Mouse (Mus musculus) ES-CJ7 (cell line): ENCODE results near the gene Mctp2.

Experiments used
- DNase-seq: peaks from one replicate; pipeline ENCODE4 v3.0.0; 2011; ENCODE audit warnings: low read depth, low spot score

Mctp2 gene

DNA sequence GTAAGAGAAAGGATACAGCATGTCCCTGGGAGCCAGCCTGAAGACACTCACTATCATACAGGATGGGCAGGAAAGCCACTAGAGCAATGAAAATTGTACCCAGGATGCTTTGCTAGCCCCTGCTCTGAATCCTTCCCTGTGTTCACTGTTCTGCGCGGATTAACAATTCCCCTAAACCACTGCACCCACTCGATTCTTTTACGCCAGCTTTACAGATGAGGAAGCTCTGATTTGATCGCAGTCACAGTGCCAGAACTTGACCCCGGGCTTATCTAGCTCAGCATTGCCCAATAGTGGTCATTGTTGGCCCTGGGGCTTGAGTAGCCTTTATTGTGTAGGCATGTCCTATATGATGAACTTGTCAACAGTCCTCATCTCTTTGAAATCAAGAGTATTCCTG, 34.9 kb downstream of the Mctp2 start:
- DNase-seq = no peak

DNA sequence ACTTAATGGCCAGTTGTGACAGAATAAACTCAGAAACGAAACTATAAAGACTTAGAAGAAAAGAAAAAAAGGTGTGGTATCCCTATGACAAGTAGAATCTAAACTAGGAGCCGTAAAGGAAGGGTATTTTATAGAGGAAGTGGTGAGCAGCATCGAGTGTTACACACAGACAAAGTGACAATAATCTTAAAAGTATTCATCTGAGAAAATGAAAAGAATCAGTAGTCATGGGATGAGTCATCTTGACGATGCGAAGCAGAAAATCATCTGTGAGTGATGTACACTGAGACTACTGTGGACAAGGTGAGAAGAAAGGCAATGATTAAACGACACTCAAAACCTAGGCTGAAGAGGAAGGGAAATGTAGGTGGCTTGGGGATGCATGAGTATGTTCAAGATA, 36.4 kb downstream of the Mctp2 start:
- DNase-seq = no peak

DNA sequence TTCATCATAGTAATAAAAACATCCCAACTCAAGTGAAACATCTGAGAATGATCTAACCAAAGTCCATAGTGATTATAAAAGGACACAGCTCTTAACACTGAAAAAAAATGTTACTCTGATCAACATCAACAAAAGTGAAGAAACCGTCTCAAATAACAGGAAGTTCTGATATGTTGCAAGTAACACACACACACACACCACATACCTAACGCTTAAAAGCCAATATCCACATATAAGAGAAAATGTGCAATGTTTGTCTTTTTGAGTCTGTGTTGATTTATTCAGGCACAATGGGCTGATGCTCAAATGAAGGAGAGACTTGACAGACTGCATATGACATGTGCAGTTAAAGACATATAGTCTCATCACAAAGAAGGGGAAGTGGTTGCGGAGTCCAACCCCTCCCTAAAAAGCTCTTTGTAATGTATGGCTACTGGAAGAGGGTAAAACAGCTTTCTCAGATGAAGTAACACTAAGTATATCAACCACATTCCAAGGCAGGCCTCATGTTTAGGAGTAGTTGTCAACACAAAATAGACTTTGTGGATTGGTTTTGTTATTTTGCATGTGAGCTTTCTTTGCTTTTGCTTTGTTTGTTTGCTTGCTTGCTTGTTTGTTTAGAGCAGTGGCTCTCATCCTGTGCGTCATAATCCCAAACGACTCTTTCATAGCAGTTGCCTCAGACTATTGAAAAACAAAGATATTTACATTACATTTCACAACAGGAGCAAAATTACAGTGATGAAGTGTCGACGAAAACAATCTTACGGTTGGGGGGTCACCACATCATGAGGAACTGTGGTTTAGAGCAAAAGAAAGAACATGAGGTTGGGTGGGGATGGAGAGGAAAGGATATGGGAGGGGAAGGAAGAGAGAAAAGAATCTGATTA, 45.4 kb downstream of the Mctp2 start:
- DNase-seq = no peak

DNA sequence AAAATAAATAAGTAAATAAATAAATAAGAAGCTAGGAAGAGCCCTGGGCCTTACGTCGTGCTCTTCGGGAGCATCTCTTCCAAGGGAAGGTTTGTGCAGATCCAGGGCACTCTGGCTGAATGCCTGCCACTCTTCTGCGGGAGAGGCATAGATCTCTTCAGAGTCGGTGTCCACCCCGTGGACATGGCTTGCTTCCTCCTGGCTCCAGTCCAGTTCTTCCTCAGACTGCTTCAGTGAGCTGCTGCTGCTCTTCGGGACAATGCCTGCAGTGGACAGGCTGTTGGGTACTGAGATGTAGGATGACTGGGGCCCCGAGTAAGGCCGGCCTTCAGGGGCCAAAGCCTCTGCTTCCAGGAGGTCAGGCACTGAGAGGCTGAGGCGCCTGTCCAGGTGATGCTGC, 47.4 kb downstream of the Mctp2 start:
- DNase-seq = no peak

DNA sequence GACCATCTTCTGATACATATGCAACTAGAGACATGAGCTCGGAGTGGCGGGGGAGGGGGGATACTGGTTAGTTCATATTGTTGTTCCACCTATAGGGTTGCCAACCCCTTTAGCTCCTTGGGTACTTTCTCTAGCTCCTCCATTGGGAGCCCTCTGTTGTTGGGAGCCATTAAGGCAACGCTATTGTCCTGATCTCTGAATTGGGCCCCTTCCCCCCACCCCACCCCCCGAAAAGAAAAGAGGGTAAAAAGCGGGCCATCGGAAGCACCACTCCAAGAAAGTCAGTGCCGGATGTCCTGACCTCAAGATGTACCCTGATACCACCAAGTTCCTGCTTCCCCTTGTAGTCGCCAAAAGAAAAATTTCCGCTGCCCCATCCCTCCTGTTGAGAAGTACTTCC, 56.1 kb downstream of the Mctp2 start:
- peak; percentile 23 for DNase-seq

DNA sequence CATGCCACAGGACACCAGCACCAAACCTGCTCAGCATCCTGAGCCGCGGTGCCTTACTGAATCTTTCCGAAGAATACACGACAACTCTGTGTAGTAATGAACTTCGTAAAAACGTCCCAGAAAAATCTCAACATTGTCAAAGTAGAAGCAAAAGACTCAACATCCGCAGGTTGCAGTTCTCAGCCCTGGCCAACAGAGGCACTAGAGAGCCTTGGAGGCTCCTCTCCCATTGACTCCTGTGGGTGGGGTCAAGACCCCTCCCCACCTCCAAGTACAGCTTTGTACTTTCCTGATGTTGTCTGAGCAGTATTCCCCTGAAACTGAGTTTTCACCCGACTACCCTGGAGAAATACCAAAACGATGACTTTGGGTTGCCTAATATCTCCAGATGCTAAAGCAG, 65.1 kb downstream of the Mctp2 start:
- peak; percentile 67 for DNase-seq

DNA sequence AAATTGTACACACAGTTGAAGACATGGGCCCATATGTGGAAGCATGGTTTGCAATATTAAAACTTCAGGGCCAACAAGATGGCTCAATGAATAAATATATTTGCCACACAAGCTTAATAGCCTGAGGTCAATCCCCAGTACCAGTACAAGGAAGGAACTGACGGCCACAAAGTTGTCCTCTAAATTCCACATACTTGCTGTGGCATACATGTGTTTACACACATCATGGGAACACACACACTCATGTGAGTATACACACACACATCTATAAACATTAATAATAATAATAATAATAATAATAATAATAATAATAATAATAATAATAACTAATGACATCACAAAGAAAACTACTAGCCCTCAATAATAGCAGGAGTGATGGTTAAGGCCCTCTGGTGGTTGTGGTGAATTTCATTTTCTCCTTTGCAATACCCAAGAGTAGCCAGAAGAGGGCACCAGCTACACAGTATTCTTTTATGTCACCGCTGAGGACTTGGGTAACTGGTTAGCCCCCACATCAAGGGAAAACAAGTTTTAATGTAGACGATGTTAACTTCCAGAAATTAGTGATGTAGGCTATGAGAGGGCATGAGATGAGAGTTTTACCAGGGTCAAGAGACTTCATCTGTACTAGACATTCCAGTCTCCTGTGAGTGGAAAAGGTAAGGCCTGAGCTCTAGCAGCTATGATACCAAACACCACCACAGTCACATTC, 66.5 kb downstream of the Mctp2 start:
- peak; percentile 60 for DNase-seq

DNA sequence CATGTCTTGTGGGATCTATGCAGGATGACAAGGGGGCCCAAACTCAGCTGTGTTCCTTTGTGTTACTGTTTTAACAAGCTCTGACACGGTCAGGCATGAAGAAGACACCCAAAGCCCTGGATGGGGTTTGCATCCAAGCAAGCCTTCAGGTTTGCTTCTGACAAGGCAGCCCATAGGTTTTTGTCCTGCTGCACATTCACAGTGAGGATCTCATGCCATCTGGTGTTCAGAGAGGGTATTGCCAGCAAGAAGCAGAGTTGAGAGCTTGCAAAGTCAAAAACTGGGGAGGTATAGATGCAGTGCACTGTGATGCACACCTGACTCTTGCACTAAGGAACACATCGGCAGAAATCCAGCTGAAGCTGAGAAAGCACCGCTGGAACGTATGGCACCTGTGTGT, 67.8 kb downstream of the Mctp2 start:
- peak; percentile 82 for DNase-seq

DNA sequence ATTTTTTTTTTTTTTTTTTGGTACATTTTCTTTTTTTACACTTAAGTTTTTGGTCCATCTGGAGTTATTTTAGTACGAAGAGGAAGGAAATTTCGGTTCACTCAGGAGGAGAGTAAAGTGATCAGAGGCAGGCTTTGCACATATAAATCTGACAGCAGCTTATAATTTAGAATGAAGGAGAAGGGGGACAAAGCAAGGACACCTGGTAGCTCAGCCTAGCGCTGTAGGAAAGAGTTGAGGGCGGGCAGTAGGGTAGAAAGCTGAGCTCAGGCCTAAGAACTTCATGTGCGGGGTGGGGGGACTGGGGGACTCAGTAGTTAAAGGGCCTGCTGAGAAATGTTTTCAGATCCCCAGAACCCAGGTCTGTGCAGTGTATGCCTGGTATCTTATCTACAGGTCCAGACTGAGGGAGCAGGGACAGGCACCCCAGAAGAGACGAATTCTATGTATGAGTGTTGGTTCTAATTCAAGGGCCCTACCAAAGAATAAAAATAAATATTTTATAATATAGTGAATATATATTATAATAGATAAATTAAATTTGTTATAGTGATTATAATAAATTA, 71.9 kb downstream of the Mctp2 start:
- DNase-seq = no peak

DNA sequence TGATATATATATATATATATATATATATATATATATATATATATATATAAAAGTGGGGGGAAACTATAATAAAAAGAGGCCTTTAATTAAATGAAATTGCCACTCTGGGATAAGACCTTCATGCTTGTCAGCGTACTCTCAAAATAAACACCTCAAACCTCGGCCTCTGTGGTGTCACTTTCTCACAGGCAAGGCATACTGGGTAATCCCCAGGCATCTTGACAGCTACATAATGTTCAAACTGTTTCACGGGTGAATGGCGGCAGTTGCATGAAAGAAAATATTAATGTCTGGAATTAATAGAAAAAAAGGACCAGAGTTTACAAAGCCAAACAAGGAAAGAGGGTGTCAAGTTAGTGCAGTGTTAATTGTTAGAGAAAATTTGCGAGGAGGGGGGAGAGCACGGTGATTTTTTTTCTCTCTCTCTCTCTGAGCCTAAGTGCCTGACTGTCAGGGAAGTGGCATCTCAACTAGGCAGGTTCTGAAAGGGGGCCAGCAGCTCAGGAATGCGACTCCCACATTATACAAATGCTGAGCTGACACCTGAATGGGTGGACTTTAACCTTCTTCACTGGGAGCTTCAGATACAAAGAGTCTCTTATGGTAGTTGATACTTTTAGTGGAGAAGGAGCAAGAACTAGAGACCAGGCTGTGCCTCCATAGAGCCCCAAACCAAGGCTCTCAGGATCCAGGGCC, 75.1 kb downstream of the Mctp2 start:
- DNase-seq = no peak

DNA sequence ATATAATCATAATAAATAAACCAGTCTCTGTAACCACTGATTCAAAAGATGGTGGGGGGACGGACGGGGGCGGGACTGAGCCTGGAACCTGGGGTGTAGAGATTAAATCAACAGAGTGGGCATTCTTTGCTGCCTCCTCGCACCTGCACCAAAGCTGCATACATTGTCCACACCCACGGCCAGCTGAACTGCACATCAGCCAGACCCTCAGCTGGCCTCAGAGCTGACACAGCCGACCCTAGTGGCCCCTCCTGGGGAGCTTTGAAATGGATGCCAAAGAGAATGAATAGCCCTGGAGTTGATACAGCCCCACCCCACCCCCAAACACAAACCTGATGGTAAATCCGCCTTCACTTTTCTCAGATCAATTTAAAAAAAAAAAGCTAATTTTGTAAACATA, 76.5 kb downstream of the Mctp2 start:
- DNase-seq = no peak

DNA sequence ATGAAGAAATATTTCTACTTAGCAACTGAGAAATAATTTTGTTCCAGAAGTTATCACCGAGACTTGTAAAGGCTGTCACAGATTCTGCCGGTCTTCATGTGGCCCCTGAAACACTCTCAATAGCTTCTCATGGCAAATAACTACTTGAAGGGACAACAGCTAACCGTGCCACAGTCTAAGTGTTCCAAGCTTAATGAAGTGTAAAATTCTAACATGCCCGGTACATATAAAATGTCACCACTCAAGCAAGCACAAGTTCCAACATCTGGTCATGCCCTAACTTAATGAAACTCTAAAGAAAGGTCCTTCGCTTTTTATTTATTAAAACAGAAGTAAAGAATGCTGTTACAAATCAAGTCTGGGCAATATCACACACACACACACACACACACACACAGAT, 82.8 kb downstream of the Mctp2 start:
- DNase-seq = no peak

DNA sequence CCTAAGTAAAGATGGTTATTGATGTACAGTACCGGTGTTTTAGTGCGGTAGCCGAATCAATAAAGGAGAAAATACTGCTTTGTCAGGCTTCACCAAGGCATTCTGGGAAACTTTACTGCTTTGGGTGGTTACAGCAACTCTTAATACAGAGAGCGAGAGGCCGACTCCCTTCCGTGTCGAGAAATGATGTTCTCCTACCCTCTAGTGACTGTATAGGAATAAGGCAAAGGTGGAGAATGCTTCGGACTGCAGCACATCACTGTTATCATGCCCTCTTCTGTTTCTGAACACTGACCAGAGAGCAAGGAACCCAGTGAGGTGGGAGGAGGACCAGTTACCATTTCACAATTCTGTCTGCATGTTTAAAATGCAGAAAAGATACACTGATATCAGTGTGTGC, 83.9 kb downstream of the Mctp2 start:
- DNase-seq = no peak

DNA sequence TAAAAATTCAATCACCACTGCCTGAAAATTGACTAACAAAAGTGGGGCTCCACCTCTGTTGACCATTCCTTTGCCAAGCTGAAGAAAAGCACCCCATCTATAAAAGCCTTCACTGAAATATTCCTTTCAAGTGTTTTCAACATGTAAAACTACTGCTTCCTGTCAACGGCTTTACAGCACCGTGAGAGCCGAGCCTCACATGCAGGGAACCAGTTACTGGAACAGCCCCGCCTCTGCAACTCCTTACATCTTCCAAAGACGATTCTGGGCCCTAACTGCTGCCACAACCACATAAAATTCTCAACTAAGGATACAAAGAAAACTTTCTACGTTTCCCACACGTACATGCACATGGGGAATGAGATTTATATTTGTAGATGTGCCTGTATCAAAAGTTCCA, 88.4 kb downstream of the Mctp2 start:
- DNase-seq = no peak

DNA sequence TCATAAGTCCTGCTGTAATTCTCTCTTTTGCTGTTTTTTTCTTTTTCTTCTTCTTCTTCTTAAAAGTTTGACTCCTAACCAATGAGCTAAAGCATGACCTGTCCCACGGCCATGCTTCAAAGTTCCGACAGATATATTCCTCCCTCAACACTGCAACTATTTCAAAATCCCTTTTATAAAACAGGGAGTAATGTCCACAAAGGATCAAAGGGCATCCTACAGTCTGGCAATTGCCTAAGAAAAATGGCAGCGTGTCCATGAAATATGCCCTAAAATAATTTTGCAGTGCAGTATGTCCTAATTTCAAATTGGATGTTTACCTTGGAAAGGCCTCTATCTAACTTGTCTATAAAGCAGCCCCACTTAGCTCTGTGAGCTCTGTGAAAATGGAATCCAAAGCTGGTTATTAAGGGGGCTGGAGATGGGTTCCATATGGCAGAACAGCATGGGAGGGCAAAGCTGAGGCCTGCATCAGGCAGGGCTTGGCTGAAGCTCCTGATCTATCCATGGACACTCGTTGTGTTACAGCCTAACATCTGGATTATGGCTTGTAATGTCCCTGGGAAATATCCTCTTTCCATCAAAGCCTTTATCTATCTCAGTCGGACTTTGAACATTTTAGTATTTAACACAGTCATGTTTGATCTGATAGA, 90.7 kb downstream of the Mctp2 start:
- no peak for DNase-seq

DNA sequence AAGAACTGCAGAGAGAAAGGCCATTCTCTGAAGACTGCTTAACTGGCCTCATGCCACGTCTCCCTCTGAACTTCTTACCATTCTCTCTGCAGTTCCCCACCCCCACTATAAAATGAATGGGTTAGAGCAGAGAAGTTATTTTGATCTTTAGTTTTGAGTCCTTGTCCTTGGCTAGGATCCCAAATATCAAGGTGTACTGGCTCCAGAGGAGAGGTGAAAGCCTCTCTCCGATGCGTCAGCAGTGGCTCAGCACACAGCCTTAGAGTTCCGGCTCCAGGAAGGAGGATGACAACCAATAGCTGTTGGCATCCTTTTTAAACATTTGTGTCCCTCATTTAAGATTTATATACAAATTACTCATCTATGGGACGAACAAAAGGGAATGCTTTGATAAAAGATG, 96.2 kb downstream of the Mctp2 start:
- no peak for DNase-seq

DNA sequence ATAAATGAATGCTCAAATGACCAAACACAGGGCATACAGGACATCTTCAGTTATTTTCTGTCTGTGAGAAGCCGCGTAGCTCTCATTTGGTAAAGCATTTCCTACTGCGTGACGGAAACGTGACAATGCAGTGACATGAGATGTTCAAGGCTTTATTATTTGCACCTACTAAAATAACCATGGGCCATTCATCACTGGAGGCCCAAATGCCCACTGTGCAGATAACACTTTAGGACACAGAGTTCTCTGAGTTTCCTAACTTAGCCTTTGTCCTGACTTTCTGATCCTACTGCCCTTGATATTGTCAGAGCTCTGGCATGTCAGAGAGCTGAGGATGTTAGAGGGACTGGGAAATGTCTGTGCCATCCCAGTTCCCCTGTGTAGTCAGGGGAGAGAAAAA, 97.1 kb downstream of the Mctp2 start:
- no peak for DNase-seq

DNA sequence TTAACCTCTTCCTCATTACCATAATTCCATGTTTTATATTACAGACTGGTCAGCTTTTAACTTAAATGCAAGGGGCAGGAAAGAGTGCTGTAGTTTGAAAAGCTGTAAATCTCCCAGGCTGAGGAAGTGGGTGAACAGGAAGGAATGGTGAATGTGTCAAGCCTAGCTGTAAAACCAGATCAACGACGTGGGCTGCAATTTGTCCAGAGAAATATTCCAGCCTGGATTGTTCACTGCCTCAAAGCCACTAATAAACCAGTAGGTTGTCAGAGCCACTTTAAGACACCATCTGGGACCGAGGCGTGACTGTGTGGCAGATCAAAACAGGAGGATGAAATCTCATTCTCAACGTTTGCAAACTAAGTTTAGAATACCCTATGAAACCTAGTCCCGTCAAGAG, 99.6 kb downstream of the Mctp2 start:
- no peak for DNase-seq

DNA sequence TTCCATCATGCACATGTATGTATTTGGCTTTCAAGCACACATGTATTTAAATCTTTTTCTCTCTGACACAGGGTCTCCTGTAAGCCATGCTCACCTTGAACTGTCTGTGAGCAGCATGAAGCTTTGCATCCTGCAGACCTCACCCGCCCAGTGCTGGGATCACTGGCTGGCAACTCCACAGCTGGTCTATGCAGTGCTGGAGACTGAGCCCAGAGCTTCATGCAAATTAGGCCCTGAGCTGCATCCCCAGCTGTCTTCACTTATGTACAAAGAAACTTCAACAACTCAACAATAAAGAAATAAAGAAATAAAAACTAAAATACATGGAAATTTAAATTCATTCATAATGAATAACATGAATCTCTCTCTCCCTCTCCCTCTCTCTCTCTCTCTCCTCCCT, 110.7 kb downstream of the Mctp2 start:
- DNase-seq = no peak

DNA sequence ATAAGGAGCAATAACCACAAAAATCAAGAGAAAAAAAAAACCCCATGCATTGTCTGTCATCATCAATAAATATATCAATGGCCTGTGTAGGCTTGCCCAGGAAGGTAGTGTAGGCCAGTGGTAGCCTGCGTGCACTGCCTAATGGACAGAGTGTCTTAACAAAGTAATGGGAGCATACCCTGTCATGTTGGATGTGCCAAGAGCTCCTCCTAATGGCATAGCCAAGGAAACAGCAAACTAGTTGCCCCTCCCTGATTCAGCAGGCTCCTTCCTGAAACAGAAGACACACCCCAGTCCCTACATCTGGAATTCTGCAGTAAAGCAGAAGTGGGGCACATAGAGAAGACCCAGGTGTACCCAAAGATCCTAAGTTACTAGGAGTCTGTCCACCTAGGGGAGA, 113.1 kb downstream of the Mctp2 start:
- peak; percentile 54 for DNase-seq

DNA sequence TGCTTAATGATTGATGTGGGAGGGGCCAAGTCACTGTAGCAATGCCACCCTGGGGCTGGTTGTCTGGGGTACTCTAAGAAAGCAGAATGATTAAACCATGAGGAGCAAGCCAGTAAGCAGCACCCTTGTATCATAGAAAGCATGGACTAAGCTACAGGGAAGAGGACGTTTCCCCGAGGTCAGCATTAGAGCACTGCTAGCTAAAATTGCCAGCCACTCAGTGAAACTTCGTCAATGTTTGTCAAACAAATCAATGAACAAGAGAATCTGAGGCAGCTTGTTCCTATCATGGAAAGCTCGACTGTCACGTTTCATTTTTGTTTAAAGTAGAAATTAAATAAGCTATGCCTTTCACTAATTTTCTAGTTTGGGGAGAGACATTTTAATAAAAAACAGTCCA, 124.8 kb downstream of the Mctp2 start:
- no peak for DNase-seq

DNA sequence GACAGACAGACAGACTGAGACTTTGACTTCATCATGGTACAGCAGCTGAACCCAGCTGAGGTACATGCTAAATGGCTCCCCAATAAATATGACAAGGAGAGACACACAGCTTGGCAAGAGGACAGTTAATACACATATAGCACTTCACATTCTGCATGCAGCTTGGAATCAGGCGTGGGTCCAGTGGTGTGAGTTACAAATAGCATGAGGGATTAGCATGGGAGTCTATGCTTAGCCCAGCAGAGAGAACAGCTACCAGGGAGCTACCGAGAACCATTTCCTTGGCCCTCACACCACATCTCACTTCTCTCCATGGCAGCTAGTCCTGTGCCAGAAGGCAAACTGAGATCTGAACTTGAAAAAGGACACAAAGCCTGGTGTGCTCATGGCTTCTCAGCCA, 137.1 kb downstream of the Mctp2 start:
- DNase-seq = no peak
